Mouse (Mus musculus) kidney, postnatal 0 days (tissue): Measurements from ENCODE around the gene Prrt4. TPM values are rescaled to one million over a fixed set of nuclear protein-coding genes. Genes with fewer than 3 reads are reported as not detected.

Source experiments
- ATAC-seq: fragments of 200-750 bp; cut with Nextera tagmentation; replicated peaks from 2 replicates; pipeline ENCODE4 v1.8.0; 2017; ENCODE audit warnings: low read depth, moderate number of reproducible peaks, moderate TSS enrichment, moderate library complexity; ENCODE audit not compliant: low FRiP score
- DNase-seq: peaks from one replicate; pipeline ENCODE4 v3.0.0-alpha.2; 2016; ENCODE audit warnings: low spot score
- H3K27ac ChIP-seq: fragments of 300-500 bp; sonication (generic); 2 replicates; pipeline ENCODE4 v1.5.1; 2014; ENCODE audit warnings: mild to moderate bottlenecking
- H3K27me3 ChIP-seq: fragments of 300-500 bp; sonication (generic); 2 replicates; pipeline ENCODE4 v1.6.1; 2014; ENCODE audit warnings: low read length, mixed read lengths; ENCODE audit not compliant: insufficient read depth
- H3K36me3 ChIP-seq: fragments of 300-500 bp; sonication (generic); 2 replicates; pipeline ENCODE4 v1.6.1; 2014; ENCODE audit warnings: low read length, mixed read lengths; ENCODE audit not compliant: insufficient read depth
- H3K4me1 ChIP-seq: fragments of 300-500 bp; sonication (generic); replicated peaks from 2 replicates; pipeline ENCODE4 v1.6.1; 2014; ENCODE audit warnings: antibody characterized with exemption, low read length, mixed read lengths; ENCODE audit not compliant: insufficient read depth
- H3K4me2 ChIP-seq: fragments of 300-500 bp; sonication (generic); 2 replicates; pipeline ENCODE4 v1.6.1; 2014; ENCODE audit warnings: mild to moderate bottlenecking, low read length, moderate library complexity, mixed read lengths
- H3K4me3 ChIP-seq: fragments of 300-500 bp; sonication (generic); replicated peaks from 2 replicates; pipeline ENCODE4 v1.5.1; 2014; ENCODE audit warnings: low read depth, low read length
- H3K9ac ChIP-seq: fragments of 300-500 bp; sonication (generic); 2 replicates; pipeline ENCODE4 v1.6.1; 2014; ENCODE audit warnings: low read depth, low read length
- H3K9me3 ChIP-seq: fragments of 300-500 bp; sonication (generic); replicated peaks from 2 replicates; pipeline ENCODE4 v1.6.1; 2016; ENCODE audit warnings: low read length, inconsistent platforms, mixed read lengths
- CTCF ChIP-seq: IDR thresholded peaks from 2 replicates; pipeline ENCODE4 v1.5.1; 2016; ENCODE audit warnings: antibody characterized with exemption, low read depth, mild to moderate bottlenecking, moderate library complexity
- WGBS: fragments of 180-500 bp; shearing (Covaris S2); extraction: QIAGEN DNeasy Blood & Tissue Kit; methylation state at CpG from one replicate; pipeline ENCODE4 v1.1.7; 2014; 5-methylcytosine and 5-hydroxymethylcytosine counted together
- polyA plus RNA-seq: library from polyadenylated mRNA; unstranded; fragments of >200 nt; fragmentation: Nextera tagmentation; extraction: Ambion mirVana; gene quantifications from 2 replicates; pipeline ENCODE4 v1.2.1, GENCODE M21; 2015

Prrt4 gene
- polyA plus RNA-seq, 1 experiment from 2014 or later, result 0.76 TPM

DNA sequence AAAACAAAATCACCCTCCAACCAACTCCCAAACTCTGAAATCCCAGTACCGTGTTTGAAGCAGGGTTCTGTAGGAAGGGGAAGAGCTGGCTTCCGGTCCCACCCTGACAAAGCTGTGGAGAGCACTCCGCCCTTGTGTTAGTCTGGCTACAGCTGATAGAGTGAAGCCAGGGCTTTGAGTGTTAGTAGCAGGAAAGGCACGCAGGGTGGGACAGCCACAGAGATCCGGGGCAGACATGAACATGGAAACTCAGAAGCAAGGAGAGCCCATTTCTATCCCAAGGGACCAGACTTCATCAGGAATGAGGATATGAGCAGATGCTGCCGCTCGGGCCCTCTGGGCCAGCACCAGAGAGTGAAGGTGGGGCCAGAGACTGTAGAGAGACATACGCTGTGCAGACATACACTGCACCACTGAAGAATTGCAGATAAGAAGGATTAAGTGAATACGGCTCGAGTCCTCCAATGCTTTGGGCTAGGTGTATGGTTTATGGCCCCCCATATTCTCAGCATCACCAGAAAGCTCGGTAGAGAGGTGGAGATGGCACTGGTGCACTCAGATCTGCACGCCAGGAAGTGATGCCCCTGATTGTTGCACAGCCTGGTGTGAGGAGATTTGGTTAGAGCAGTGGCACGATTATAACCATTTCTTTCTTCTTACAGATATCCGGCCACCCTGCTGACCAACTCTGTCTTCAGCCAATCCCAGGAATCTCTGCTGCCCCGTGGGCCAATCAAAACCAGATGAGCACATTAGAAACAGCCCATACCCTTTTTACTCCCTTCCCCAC, 14.8 kb upstream of the Prrt4 start:
- Histone ChIP-seq H3K27ac (no peak overlapping the region; the same call in 1 of the 2 replicates), H3K4me3 (no peak overlapping the region), H3K9me3 (no peaks in the 10 kb centered on the region), H3K4me1 (no peaks in the 10 kb centered on the region), H3K36me3 (no peaks in the 10 kb centered on the region), H3K9ac (no peak overlapping the region), H3K27me3 (no peaks in the 10 kb centered on the region), H3K4me2 (no peak overlapping the region)
- no peak for TF ChIP-seq CTCF
- ATAC-seq (no peak), DNase-seq (no peak)
- WGBS, result 64% methylated on average over 15 of the region's 15 CpGs

DNA sequence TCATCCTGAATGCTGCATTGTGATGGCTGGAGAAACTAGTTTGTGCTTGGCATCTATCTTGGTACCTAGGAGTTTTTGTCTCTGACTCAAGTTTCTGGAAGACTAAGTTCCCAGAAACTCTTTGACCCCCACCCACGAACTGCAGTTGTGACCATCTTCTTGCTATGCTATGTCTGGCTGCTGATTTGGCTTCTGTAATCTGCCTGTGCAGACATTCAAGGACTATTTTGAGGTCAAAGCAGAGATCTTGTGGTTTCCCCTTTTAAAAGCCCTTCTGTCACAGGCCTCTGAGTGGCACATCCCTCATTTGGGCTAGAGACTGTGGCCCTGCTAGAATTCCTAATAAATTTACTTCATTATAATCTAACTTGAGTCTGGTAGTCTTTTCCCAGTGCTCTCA, 8.6 kb upstream of the Prrt4 start:
- Histone ChIP-seq H3K9me3 (no peaks in the 10 kb centered on the region), H3K27ac (no peak overlapping the region), H3K4me1 (no peaks in the 10 kb centered on the region), H3K4me3 (no peak overlapping the region), H3K9ac (no peak overlapping the region), H3K36me3 (no peaks in the 10 kb centered on the region), H3K27me3 (0 out of 2 replicates have a peak, but pooled peaks cover under 1% of the 10 kb centered on the region), H3K4me2 (no peak overlapping the region)
- 76% methylated on average over 1 of the region's 1 CpGs for WGBS
- ATAC-seq, result no peak
- TF ChIP-seq CTCF, result no peak
- DNase-seq, result no peak

DNA sequence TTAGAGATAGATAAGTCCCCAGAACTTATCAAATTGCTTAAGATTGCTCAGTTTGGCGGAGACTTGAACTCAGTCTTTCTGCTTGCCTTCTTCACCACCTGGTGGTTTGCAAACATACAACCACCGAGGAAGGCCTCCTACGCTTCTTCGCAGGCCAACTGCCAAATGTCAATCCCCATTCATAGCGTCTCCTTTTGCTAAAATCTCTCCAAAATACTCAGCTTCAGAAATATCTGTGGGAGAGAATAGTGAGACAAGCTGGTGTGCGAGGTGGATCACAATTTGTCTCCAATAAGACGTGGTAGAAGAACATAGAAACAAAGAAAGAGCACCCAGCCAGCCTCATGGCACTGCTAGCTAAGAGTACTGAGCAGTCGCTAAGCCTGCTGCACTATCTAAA, 459 bp upstream of the Prrt4 start:
- Histone ChIP-seq H3K27me3 (0 out of 2 replicates have a peak, but pooled peaks cover 6% of the 10 kb centered on the region), H3K36me3 (no peaks in the 10 kb centered on the region), H3K27ac (no peak overlapping the region), H3K4me3 (peak overlapping the region; percentile 55), H3K9ac (0 out of 2 replicates have a peak overlapping the region, but pooled peaks have one; percentile 58), H3K4me1 (no peaks in the 10 kb centered on the region), H3K9me3 (no peaks in the 10 kb centered on the region), H3K4me2 (peak overlapping the region; percentile 97)
- no peak for ATAC-seq
- WGBS, result 59% methylated on average over 8 of the region's 8 CpGs
- TF ChIP-seq CTCF, result no peak
- DNase-seq, result no peak

DNA sequence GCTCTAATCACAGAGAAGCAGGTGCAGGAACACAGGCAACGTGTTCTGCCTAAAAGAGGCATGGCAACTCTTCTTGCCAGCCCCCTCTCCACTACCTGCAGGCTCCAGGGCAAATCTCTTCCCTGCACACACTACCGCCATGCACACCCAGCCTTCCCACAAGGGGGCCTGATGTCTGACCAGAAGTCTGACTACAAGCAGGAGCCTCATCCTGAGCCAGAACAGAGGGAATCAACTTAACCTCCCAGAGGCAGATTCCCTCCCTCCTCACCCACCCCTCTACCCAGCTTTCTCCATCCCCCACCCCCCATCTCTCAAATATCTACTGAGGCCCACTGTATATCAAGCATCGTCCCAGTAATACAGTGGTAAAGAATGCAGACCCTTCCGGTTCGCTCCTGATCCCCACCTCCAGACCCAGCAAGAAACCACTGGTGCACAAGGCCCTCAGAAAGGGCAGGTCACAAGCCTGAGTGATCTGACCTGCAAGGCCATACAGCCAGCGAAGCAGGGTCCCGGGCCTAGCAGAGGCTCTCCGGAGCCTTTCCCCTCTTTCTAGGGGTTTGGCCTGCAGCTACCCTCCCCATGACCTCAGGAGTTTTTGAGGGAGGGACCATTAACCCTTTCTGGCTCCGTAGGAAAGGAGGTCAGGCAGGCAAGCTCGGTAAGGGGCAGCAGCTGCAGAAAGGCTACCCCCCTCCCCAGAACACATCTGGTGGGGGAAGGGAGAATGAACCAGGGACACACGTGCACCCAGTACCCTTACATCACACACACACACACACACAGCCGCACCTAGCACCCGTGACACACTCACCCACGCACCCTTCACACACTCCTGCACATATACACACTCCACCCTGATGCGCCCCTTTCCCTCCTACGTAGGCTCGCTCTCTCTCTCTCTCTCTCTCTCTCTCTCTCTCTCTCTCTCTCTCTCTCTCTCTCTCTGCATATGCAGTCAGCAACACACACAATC, 1.2 kb downstream of the Prrt4 start:
- 37% methylated on average over 17 of the region's 17 CpGs for WGBS
- peak; percentile 20; the same call in 1 of the 2 replicates for TF ChIP-seq CTCF

DNA sequence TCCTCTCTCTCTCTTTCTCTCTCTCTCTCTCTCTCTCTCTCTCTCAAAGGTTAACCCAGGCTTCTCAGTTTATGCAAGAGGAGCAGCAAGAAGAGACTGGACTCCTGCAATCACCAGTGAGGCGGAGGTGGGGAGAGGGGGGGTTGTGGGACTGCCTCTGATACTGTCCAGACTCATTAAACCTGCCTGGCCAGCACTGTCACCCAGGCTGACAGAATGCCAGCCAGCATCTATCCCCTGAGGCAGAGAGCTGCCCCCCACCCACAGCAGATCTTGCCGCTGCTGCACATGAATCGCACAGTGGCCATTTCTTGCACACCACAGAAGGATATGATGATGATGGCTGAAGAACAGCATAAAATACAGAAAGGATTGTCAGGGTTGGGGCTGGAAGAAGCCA, 4.3 kb downstream of the Prrt4 start:
- no peak overlapping the region for H3K9ac ChIP-seq
- ATAC-seq, result no peak
- H3K27me3 ChIP-seq, result peaks cover 9% of the 10 kb centered on the region
- TF ChIP-seq CTCF, result no peak
- H3K4me2 ChIP-seq, result no peak overlapping the region
- no peak overlapping the region for H3K27ac ChIP-seq
- DNase-seq, result no peak
- WGBS, result 86% methylated on average over 3 of the region's 3 CpGs
- no peaks in the 10 kb centered on the region for H3K36me3 ChIP-seq
- H3K4me1 ChIP-seq, result peaks cover 11% of the 10 kb centered on the region; the same call in 1 of the 2 replicates
- no peaks in the 10 kb centered on the region for H3K9me3 ChIP-seq
- H3K4me3 ChIP-seq, result no peak overlapping the region

More for the DNA sequence above, 1.2 kb downstream of the Prrt4 start:
- 0 out of 2 replicates have a peak, but pooled peaks cover 8% of the 10 kb centered on the region for H3K27me3 ChIP-seq
- DNase-seq (peak; percentile 11), ATAC-seq (peak; percentile 47; the same call in 1 of the 2 replicates)
- H3K4me3 ChIP-seq, result peak overlapping the region; percentile 55
- H3K27ac ChIP-seq, result no peak overlapping the region
- no peaks in the 10 kb centered on the region for H3K9me3 ChIP-seq
- H3K4me2 ChIP-seq, result peak overlapping the region; percentile 97
- no peaks in the 10 kb centered on the region for H3K36me3 ChIP-seq
- H3K4me1 ChIP-seq, result no peaks in the 10 kb centered on the region
- no peak overlapping the region for H3K9ac ChIP-seq

DNA sequence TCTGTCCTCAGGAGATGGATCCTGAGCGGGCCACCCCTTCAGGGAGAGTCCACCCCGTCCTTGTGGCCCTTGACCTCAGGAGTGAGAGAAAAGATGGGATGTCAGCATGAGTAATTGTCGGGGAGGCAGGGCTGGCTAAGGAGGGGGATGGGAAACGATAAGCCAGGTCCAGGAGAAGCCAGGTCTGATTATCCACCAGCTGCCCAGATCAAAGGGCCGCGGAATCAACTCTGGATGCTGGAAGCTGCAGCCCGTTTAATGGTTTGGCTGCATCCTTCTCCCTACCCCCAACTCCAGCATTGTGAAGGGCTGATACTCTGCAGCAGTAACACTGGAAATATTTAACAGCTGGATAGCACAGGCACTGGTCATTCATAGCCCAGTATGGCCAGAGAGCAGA, 5.0 kb downstream of the Prrt4 start:
- Histone ChIP-seq H3K4me1 (peaks cover 16% of the 10 kb centered on the region; the same call in 1 of the 2 replicates), H3K36me3 (no peaks in the 10 kb centered on the region), H3K9me3 (no peaks in the 10 kb centered on the region), H3K27me3 (peaks cover 16% of the 10 kb centered on the region), H3K4me3 (no peak overlapping the region), H3K4me2 (no peak overlapping the region), H3K27ac (no peak overlapping the region), H3K9ac (no peak overlapping the region)
- 22% methylated on average over 7 of the region's 7 CpGs for WGBS
- no peak for DNase-seq
- ATAC-seq, result no peak
- no peak for TF ChIP-seq CTCF
